8 mouse cellular contexts compared by ENCODE assay signal in genomic region chr10:80357994-80358639, GRCm38 (mm10). TPM values are rescaled to one million over a fixed set of nuclear protein-coding genes. Genes with fewer than 3 reads are reported as not detected.
DNase-seq lines count a peak whose midpoint lies in the region; ATAC-seq and TF ChIP-seq lines count a peak whose summit lies in the region.

No protein-coding gene starts in this region.

- DNase-seq in A20 (ENCODE audit: low read depth, low spot score) = peak; percentile 32
- peak; percentile 28 for DNase-seq in Muller cell, postnatal 12 days (ENCODE audit: inconsistent ontology term)
- no peak for DNase-seq in kidney, postnatal 0 days (ENCODE audit: low spot score)
- peak; percentile 43 to 61 for DNase-seq in lung, postnatal 4 days
- DNase-seq in thymus, postnatal 10 days (ENCODE audit: low spot score in 2 of 2) = no peak
- DNase-seq in thymus, postnatal 36 days = no peak
- DNase-seq in thymus, postnatal 25 days = no peak

- peak; percentile 41; the same call in 1 of the 2 replicates for ATAC-seq in forebrain, embryonic 15.5 days (replicated peaks)
- ATAC-seq in kidney, postnatal 0 days (replicated peaks; ENCODE audit: low FRiP score, low read depth) = peak; percentile 55

- no peaks in the 10 kb centered on the region for H3K9me3 ChIP-seq in forebrain, embryonic 15.5 days
- no peaks in the 10 kb centered on the region for H3K9me3 ChIP-seq in kidney, postnatal 0 days (replicated peaks; ENCODE audit: low read length)

- peak overlapping the region; percentile 31 for H3K4me3 ChIP-seq in forebrain, embryonic 15.5 days
- H3K4me3 ChIP-seq in kidney, postnatal 0 days (replicated peaks; ENCODE audit: low read depth, low read length) = no peak overlapping the region

- peak overlapping the region; percentile 36 for H3K9ac ChIP-seq in forebrain, embryonic 15.5 days (replicated peaks)
- H3K9ac ChIP-seq in kidney, postnatal 0 days (ENCODE audit: low read depth, low read length) = 0 out of 2 replicates have a peak overlapping the region, but pooled peaks have one; percentile 23

- H3K27me3 ChIP-seq in forebrain, embryonic 15.5 days = peaks cover 47% of the 10 kb centered on the region
- peaks cover 32% of the 10 kb centered on the region for H3K27me3 ChIP-seq in kidney, postnatal 0 days (ENCODE audit: insufficient read depth, low read length)

- TF ChIP-seq CTCF in kidney, postnatal 0 days (IDR thresholded peaks at IDR 0.05; ENCODE audit: low read depth) = peak; percentile 48

- H3K4me2 ChIP-seq in forebrain, embryonic 15.5 days (replicated peaks) = peak overlapping the region; percentile 44
- H3K4me2 ChIP-seq in kidney, postnatal 0 days (ENCODE audit: low read length) = peak overlapping the region; percentile 42

- no peak overlapping the region for H3K27ac ChIP-seq in forebrain, embryonic 15.5 days (replicated peaks)
- no peak overlapping the region for H3K27ac ChIP-seq in kidney, postnatal 0 days

- no peaks in the 10 kb centered on the region for H3K36me3 ChIP-seq in forebrain, embryonic 15.5 days
- H3K36me3 ChIP-seq in kidney, postnatal 0 days (ENCODE audit: insufficient read depth, low read length) = no peaks in the 10 kb centered on the region

- peaks cover 23% of the 10 kb centered on the region for H3K4me1 ChIP-seq in forebrain, embryonic 15.5 days
- H3K4me1 ChIP-seq in kidney, postnatal 0 days (replicated peaks; ENCODE audit: insufficient read depth, low read length) = peaks cover 13% of the 10 kb centered on the region; the same call in 1 of the 2 replicates

- 7% methylated on average over 31 of the region's 31 CpGs for WGBS in forebrain, embryonic 15.5 days
- WGBS in kidney, postnatal 0 days = 5% methylated on average over 31 of the region's 31 CpGs

RNA-seq across cellular contexts. Expression of gene Plk5, which starts 1.9 kb away (rescaled TPM):
- polyA plus RNA-seq in forebrain, embryonic 15.5 days (2015; fragmentation: Nextera tagmentation; extraction: Ambion mirVana) = 2.2 and 2.7 TPM in 2 replicates
- polyA plus RNA-seq in kidney, postnatal 0 days (2015; fragmentation: Nextera tagmentation; extraction: Ambion mirVana) = 0.51 and 1.0 TPM in 2 replicates

RNA-seq across cellular contexts. Expression of gene Adamtsl5, which starts 9.9 kb away (rescaled TPM):
- 0.32 and 0.61 TPM in 2 replicates for polyA plus RNA-seq in forebrain, embryonic 15.5 days (2015; fragmentation: Nextera tagmentation; extraction: Ambion mirVana)
- polyA plus RNA-seq in kidney, postnatal 0 days (2015; fragmentation: Nextera tagmentation; extraction: Ambion mirVana) = 3.0 and 3.2 TPM in 2 replicates

RNA-seq across cellular contexts. Expression of gene Reep6, which starts 28.4 kb away (rescaled TPM):
- 2.6 and 2.9 TPM in 2 replicates for polyA plus RNA-seq in forebrain, embryonic 15.5 days (2015; fragmentation: Nextera tagmentation; extraction: Ambion mirVana)
- 11.7 and 12.1 TPM in 2 replicates for polyA plus RNA-seq in kidney, postnatal 0 days (2015; fragmentation: Nextera tagmentation; extraction: Ambion mirVana)

RNA-seq across cellular contexts. Expression of gene Pcsk4, which starts 28.8 kb away (rescaled TPM):
- 2.5 and 2.6 TPM in 2 replicates for polyA plus RNA-seq in forebrain, embryonic 15.5 days (2015; fragmentation: Nextera tagmentation; extraction: Ambion mirVana)
- 5.4 and 5.9 TPM in 2 replicates for polyA plus RNA-seq in kidney, postnatal 0 days (2015; fragmentation: Nextera tagmentation; extraction: Ambion mirVana)

RNA-seq across cellular contexts. Expression of gene Mex3d, which starts 29.3 kb away (rescaled TPM):
- polyA plus RNA-seq in forebrain, embryonic 15.5 days (2015; fragmentation: Nextera tagmentation; extraction: Ambion mirVana) = 22.0 and 22.7 TPM in 2 replicates
- 6.6 and 7.8 TPM in 2 replicates for polyA plus RNA-seq in kidney, postnatal 0 days (2015; fragmentation: Nextera tagmentation; extraction: Ambion mirVana)

Comparison
In these comparisons a context has a peak if more than half of its experiments do, and no peak if none do; other contexts are left out.
1. DNase-seq: peak in A20 (single experiment), Muller cell, postnatal 12 days (single experiment) and lung, postnatal 4 days (2 of 2); none in kidney, postnatal 0 days (single experiment), thymus, postnatal 10 days (0 of 2), thymus, postnatal 36 days (0 of 2) and thymus, postnatal 25 days (single experiment).